Mouse (Mus musculus): ENCODE measurements around the gene Olfr221. TPM values are rescaled to one million over a fixed set of nuclear protein-coding genes. Genes with fewer than 3 reads are reported as not detected.

Olfr221 gene
- total RNA-seq, 2 experiments from 2014 or later, result not detected

GRCm38 (mm10) chr14:52019051-52019589 lies 23.1 kb downstream of the Olfr221 start:
- DNase-seq, result no peak

GRCm38 (mm10) chr14:52018248-52019050 lies 23.8 kb downstream of the Olfr221 start:
- DNase-seq, result no peak

- no peak for DNase-seq
Observed at GRCm38 (mm10) chr14:52017662-52018061, 24.6 kb downstream of the Olfr221 start.

- DNase-seq, result peak; percentile 50
Observed at GRCm38 (mm10) chr14:52016625-52017405, 25.4 kb downstream of the Olfr221 start.

- peak; percentile 47 for DNase-seq
Observed at GRCm38 (mm10) chr14:52015445-52016100, 26.7 kb downstream of the Olfr221 start, which contains the start of gene Tmem253. Gene Tmem253, plus strand, starts transcription at chr14:52015658.

GRCm38 (mm10) chr14:52014761-52015311 lies 27.4 kb downstream of the Olfr221 start:
- peak; percentile 79 for DNase-seq

- DNase-seq, result no peak
Observed at GRCm38 (mm10) chr14:52014271-52014760, 27.9 kb downstream of the Olfr221 start.

- peak; percentile 71 for DNase-seq
Observed at GRCm38 (mm10) chr14:52013771-52014219, 28.5 kb downstream of the Olfr221 start.

- DNase-seq, result no peak
Observed at GRCm38 (mm10) chr14:52013021-52013610, 29.1 kb downstream of the Olfr221 start.

GRCm38 (mm10) chr14:52012553-52012952 lies 29.7 kb downstream of the Olfr221 start:
- no peak for DNase-seq

GRCm38 (mm10) chr14:52012085-52012484 lies 30.2 kb downstream of the Olfr221 start:
- no peak for DNase-seq

GRCm38 (mm10) chr14:52011683-52012082 lies 30.6 kb downstream of the Olfr221 start:
- no peak for DNase-seq

- DNase-seq, result no peak
Observed at GRCm38 (mm10) chr14:52010446-52011111, 31.7 kb downstream of the Olfr221 start.

- no peak for DNase-seq
Observed at GRCm38 (mm10) chr14:52009841-52010240, 32.4 kb downstream of the Olfr221 start.

- no peak for DNase-seq
Observed at GRCm38 (mm10) chr14:52009361-52009760, 32.9 kb downstream of the Olfr221 start.

- DNase-seq, result peak; percentile 96
Observed at GRCm38 (mm10) chr14:52008321-52009203, 33.7 kb downstream of the Olfr221 start.

- no peak for DNase-seq
Observed at GRCm38 (mm10) chr14:52006771-52007170, 35.5 kb downstream of the Olfr221 start.

GRCm38 (mm10) chr14:52006241-52006640 lies 36.0 kb downstream of the Olfr221 start:
- DNase-seq, result no peak

- DNase-seq, result no peak
Observed at GRCm38 (mm10) chr14:52005616-52006015, 36.6 kb downstream of the Olfr221 start.

GRCm38 (mm10) chr14:52005141-52005540 lies 37.1 kb downstream of the Olfr221 start:
- DNase-seq, result no peak
